Mouse (Mus musculus): ENCODE measurements around the gene Vti1a.

Gene Vti1a

GRCm38 (mm10) chr19:55456325-55457091 is 140.4 kb downstream of the Vti1a start:
- DNase-seq (ENCODE audit: low read depth, low spot score): no peak

DNA sequence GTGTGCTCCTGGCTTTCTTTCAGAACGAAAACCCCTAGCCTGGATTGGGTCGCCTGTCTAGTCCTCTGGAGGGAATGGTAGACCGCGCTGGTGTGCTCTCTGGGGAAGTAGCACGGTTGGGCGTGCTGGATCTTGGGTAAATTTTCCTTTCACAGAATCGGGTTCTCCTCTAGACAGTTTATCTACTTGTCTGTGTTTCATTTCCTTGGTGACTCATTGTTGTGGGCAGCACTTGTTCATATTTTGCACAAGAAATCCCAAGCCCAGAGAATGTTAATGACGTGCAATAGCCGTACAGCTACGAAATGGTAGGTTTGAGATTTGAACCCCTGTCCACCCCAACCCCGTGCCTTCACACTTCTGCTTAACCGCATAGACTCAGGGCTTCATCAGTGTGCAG is 145.9 kb downstream of the Vti1a start:
- no peak for DNase-seq (ENCODE audit: low read depth, low spot score)

- no peak for DNase-seq (ENCODE audit: low read depth, low spot score)
Measured at GRCm38 (mm10) chr19:55463670-55464069, 147.6 kb downstream of the Vti1a start.

DNA sequence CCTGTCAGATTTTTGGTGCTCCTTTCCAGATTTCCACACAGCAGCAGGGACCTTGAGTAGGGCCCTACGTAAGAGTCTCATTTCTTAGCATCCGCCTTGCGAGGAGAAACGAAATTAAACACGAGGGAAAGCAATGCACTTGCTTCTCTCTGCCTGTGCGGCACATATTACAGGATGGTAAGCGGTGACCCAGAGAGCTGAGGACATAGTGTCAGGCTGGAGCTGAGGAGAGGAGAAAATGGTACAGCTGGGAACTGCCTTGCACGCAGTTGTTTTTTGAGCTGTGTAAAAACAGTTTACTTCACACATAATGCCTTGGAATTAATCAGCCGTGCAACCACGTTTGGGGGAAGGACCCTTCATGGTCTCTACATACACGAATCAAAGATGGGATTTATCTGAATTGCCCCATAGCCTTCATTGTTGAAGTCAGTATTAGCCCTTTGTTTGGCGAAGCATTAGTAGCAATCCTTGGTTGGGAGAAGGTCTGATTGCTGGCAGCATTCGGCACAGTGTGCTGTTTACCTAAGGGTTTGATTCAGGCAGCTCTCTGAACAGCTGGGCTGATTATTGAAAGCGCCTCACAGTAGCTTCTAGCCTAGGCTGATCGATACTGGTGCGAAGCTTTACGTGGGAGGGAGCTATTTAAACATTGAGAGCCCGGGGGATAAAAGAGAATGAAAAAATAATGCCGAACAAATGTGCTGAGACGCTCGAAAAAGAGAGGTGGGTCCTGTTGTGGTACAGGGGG is 153.4 kb downstream of the Vti1a start:
- DNase-seq (ENCODE audit: low read depth, low spot score): no peak

DNA sequence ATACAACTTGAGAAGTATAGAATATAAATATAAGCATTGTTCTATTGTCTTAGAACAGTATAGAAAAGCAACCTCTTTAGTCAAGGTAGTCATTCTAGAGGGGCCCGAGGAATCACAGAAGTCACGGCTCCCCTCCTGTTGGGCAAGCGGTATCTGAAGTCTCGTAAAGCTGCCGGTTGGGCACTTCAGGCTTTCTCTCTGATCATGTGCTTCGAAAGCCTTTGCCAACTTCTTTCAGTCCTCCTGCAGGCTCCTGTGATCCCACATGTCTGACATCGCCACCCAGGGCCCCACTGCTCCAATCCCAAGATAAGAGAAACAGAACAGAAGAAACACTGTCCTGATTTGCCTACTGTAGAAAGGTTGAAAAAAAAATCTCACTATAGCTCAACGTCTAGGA is 156.5 kb downstream of the Vti1a start:
- DNase-seq (ENCODE audit: low read depth, low spot score): no peak

DNA sequence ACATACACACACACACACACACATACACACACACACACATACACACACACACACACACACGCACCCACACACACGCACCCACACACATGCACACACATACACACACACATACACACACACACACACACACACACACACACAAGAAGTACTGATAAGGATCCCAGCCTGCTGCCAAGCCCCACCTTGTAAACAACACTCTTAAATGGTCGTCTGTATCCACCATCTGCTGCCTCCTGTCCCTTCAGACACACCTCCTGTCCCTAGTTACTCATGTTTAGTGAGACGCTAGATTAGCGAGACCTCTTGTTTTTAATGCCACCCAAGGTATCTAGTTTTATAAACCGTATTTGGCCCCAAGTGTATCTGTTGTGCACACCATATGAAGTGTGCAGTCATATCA is 158.1 kb downstream of the Vti1a start:
- DNase-seq (ENCODE audit: low read depth, low spot score): no peak

DNA sequence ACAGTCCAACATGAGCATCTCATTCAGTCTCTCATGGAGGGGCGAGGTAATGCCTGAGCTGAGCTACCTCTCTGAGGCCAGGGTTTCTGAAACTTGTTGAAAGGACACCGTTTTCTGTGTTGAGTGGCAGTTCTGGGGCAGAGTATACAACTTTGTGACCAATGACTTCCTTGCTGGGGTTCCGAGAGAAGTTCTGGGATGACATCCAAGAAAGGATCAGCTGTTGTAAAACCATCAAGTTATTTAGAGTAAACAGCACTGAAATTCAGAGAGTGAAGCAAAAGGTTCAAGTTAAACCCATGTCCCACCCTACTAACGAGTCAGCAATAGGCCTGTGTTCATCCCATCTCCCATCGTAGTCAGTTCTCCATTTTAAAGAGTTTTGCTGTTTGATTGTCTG is 164.4 kb downstream of the Vti1a start:
- DNase-seq (ENCODE audit: low read depth, low spot score): no peak

GRCm38 (mm10) chr19:55481308-55481707 is 165.2 kb downstream of the Vti1a start:
- DNase-seq (ENCODE audit: low read depth, low spot score): no peak

- no peak for DNase-seq (ENCODE audit: low read depth, low spot score)
Measured at GRCm38 (mm10) chr19:55483526-55483925, 167.4 kb downstream of the Vti1a start.

DNA sequence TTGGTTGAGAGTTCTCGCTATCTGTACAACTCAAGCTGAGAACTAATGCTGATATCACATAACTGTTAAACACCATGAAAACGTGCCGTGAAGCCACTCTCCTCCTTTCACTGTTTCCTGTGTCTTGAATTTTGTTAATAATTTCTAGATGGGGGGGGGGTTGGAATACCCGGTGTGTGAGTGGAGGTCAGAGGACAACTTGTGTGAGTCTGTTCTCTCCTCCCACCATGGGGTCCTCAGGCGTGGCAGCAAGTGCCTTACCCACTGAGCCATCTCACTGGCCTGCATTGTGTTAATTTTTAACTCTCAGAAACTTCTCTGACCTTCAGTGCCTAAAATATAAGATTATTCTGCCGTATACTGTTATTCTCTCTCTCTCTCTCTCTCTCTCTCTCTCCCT is 168.5 kb downstream of the Vti1a start:
- no peak for DNase-seq (ENCODE audit: low read depth, low spot score)

- DNase-seq (ENCODE audit: low read depth, low spot score): no peak
Measured at GRCm38 (mm10) chr19:55486473-55486872, 170.4 kb downstream of the Vti1a start.

DNA sequence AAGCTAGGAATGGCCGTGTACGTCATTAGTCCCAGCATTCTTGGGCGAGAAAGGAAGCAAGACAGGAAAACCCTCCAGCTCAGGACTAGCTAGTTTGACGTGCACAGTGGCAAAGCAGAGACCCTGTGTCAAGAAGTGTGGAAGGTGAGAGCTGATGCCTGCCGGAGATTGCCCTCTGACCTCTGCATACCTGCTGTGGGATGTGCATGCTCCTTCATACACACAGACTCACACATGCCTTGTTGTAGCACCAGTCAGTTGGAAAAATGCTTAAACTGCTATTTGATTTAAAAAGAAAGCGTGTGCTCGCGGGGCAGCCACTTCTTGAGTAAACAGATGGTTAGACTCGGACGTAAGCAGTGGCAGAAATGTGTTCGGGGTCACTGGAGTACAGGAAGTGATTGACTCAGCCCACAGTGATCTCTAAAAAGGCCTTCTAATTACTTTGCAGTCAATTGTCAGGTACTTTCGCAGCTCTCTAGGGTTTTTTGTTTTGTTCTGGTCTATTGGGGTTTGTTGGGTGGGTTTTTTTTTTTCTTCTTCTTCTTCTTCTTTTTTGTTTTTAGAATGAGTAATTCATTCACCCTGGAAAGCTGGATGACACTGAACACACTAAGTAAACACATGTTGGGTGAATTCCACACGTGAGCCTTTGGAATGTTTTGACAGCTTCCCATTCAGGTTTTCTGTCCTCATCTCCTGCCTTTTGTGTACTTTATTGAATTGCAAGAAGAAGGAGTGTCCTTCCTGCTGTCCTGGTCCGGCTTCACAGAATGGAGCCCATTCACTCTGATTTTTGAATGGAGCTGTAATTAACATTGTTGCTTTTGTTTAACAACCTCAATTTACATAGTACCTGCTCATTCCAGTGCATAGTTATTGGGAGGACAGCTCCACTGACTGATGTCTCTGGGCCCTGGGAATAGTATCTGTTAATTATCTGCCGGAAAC is 175.3 kb downstream of the Vti1a start:
- no peak for DNase-seq (ENCODE audit: low read depth, low spot score)

- DNase-seq (ENCODE audit: low read depth, low spot score): no peak
Measured at GRCm38 (mm10) chr19:55496333-55496732, 180.2 kb downstream of the Vti1a start.

DNA sequence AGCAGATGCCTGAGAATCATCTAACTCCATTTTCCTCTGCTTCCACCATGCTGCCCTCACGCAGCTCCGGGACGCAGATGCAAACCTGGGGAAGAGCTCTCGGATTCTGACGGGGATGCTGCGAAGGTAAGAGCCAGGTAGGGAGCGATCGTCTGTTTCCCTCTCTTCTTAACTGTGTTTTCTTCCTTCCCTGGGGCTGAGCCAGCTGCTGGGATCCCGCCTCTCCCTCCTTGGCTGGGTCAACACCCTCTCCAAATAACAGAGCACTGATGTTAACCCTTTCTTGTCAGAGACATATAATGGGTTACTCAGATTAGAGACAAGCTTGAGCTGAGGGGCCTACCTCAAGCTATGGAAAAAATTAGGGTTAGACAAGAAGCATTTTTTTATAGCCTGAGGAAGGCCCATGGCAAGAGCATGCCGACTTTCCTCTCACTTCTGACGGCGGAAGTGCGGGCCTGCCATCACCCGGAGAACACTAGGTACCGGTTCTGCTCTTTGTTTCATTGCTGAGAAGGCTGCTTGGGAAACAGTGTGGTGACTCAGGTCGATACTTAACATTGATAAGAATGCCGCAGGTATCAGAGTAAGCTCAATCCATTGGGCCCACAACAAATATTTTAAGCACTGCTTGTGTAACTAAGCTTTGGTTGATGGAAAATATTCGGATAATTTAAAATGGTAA is 183.2 kb downstream of the Vti1a start:
- DNase-seq (ENCODE audit: low read depth, low spot score): no peak

- DNase-seq (ENCODE audit: low read depth, low spot score): no peak
Measured at GRCm38 (mm10) chr19:55501985-55502384, 185.9 kb downstream of the Vti1a start.

- no peak for DNase-seq (ENCODE audit: low read depth, low spot score)
Measured at GRCm38 (mm10) chr19:55503771-55504170, 187.7 kb downstream of the Vti1a start.

GRCm38 (mm10) chr19:55507748-55508147 is 191.7 kb downstream of the Vti1a start:
- peak; percentile 6 for DNase-seq (ENCODE audit: low read depth, low spot score)

DNA sequence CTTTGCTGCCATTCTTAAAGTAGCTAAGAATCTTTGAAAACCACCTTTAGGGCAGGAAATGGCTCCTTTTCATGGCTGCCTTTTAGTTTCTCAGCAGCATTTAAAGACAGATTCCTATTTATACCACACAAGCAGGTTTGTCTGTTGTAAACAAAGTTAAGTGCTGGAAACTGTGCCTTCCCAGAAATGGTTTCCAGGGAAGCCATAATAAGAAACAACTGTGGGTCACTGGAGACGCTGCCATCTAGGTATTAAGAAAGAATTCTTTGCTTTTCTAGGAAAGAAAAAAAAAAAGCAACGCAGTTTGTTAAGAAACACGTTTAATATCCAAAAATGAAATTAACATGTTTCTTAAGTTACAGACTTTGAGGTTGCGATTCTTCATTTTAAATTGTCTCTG is 192.1 kb downstream of the Vti1a start:
- no peak for DNase-seq (ENCODE audit: low read depth, low spot score)

- no peak for DNase-seq (ENCODE audit: low read depth, low spot score)
Measured at GRCm38 (mm10) chr19:55508965-55509364, 192.9 kb downstream of the Vti1a start.

GRCm38 (mm10) chr19:55509618-55510017 is 193.5 kb downstream of the Vti1a start:
- DNase-seq (ENCODE audit: low read depth, low spot score): no peak

- no peak for DNase-seq (ENCODE audit: low read depth, low spot score)
Measured at GRCm38 (mm10) chr19:55513941-55514340, 197.8 kb downstream of the Vti1a start.
